Mouse (Mus musculus): ENCODE measurements around the gene Igfbp1. TPM values are rescaled to one million over a fixed set of nuclear protein-coding genes. Genes with fewer than 3 reads are reported as not detected.

The Igfbp1 gene
- polyA plus RNA-seq, 1 experiment from 2014 or later: 0.23 TPM

GRCm38 (mm10) chr11:7202206-7202605, 4.6 kb downstream of the Igfbp1 start:
- Histone ChIP-seq H3K27me3 (replicated peaks; ENCODE audit: control insufficient read depth, insufficient read depth, low read length) (no peaks in the 10 kb centered on the region), H3K4me3 (replicated peaks; ENCODE audit: low read length) (no peak overlapping the region), H3K4me2 (ENCODE audit: low read length) (no peak overlapping the region), H3K9ac (replicated peaks; ENCODE audit: low read depth, low read length) (no peak overlapping the region), H3K27ac (ENCODE audit: low read length) (no peak overlapping the region), H3K36me3 (ENCODE audit: control insufficient read depth, insufficient read depth) (no peaks in the 10 kb centered on the region), H3K4me1 (replicated peaks; ENCODE audit: control insufficient read depth, insufficient read depth, low read length) (no peaks in the 10 kb centered on the region), H3K9me3 (ENCODE audit: control insufficient read depth, low read length) (no peaks in the 10 kb centered on the region)
- 83% methylated on average over 7 of the region's 7 CpGs for WGBS
- no peak for ATAC-seq

GRCm38 (mm10) chr11:7203846-7204245, 6.3 kb downstream of the Igfbp1 start:
- no peaks in the 10 kb centered on the region for H3K27me3 ChIP-seq (replicated peaks; ENCODE audit: control insufficient read depth, insufficient read depth, low read length)
- H3K36me3 ChIP-seq (ENCODE audit: control insufficient read depth, insufficient read depth): no peaks in the 10 kb centered on the region
- H3K4me2 ChIP-seq (ENCODE audit: low read length): no peak overlapping the region
- no peaks in the 10 kb centered on the region for H3K4me1 ChIP-seq (replicated peaks; ENCODE audit: control insufficient read depth, insufficient read depth, low read length)
- no peak overlapping the region for H3K27ac ChIP-seq (ENCODE audit: low read length)
- no peak overlapping the region for H3K9ac ChIP-seq (replicated peaks; ENCODE audit: low read depth, low read length)
- 87% methylated on average over 9 of the region's 9 CpGs for WGBS
- no peak overlapping the region for H3K4me3 ChIP-seq (replicated peaks; ENCODE audit: low read length)
- no peak for ATAC-seq
- H3K9me3 ChIP-seq (ENCODE audit: control insufficient read depth, low read length): no peaks in the 10 kb centered on the region

- Histone ChIP-seq H3K4me1 (replicated peaks; ENCODE audit: control insufficient read depth, insufficient read depth, low read length) (peaks cover 20% of the 10 kb centered on the region), H3K9me3 (ENCODE audit: control insufficient read depth, low read length) (no peaks in the 10 kb centered on the region), H3K4me3 (replicated peaks; ENCODE audit: low read length) (no peak overlapping the region), H3K27me3 (replicated peaks; ENCODE audit: control insufficient read depth, insufficient read depth, low read length) (0 out of 2 replicates have a peak, but pooled peaks cover 4% of the 10 kb centered on the region), H3K27ac (ENCODE audit: low read length) (no peak overlapping the region), H3K9ac (replicated peaks; ENCODE audit: low read depth, low read length) (no peak overlapping the region), H3K4me2 (ENCODE audit: low read length) (peak overlapping the region; percentile 4; the same call in 1 of the 2 replicates), H3K36me3 (ENCODE audit: control insufficient read depth, insufficient read depth) (no peaks in the 10 kb centered on the region)
- 26% methylated on average over 6 of the region's 6 CpGs for WGBS
- no peak for ATAC-seq
Observed at GRCm38 (mm10) chr11:7210343-7210742, 12.8 kb downstream of the Igfbp1 start.

- Histone ChIP-seq H3K27me3 (replicated peaks; ENCODE audit: control insufficient read depth, insufficient read depth, low read length) (0 out of 2 replicates have a peak, but pooled peaks cover 4% of the 10 kb centered on the region), H3K4me3 (replicated peaks; ENCODE audit: low read length) (peak overlapping the region; percentile 19), H3K9me3 (ENCODE audit: control insufficient read depth, low read length) (no peaks in the 10 kb centered on the region), H3K36me3 (ENCODE audit: control insufficient read depth, insufficient read depth) (no peaks in the 10 kb centered on the region), H3K9ac (replicated peaks; ENCODE audit: low read depth, low read length) (no peak overlapping the region), H3K4me2 (ENCODE audit: low read length) (peak overlapping the region; percentile 4), H3K4me1 (replicated peaks; ENCODE audit: control insufficient read depth, insufficient read depth, low read length) (peaks cover 20% of the 10 kb centered on the region), H3K27ac (ENCODE audit: low read length) (no peak overlapping the region)
- 19% methylated on average over 9 of the region's 9 CpGs for WGBS
- no peak for ATAC-seq
Observed at GRCm38 (mm10) chr11:7211211-7211610, 13.6 kb downstream of the Igfbp1 start.

- no peaks in the 10 kb centered on the region for H3K9me3 ChIP-seq (ENCODE audit: control insufficient read depth, low read length)
- H3K4me1 ChIP-seq (replicated peaks; ENCODE audit: control insufficient read depth, insufficient read depth, low read length): peaks cover 20% of the 10 kb centered on the region
- peak overlapping the region; percentile 90 for H3K4me2 ChIP-seq (ENCODE audit: low read length)
- WGBS: 18% methylated on average over 17 of the region's 17 CpGs
- H3K4me3 ChIP-seq (replicated peaks; ENCODE audit: low read length): peak overlapping the region; percentile 76
- no peak for ATAC-seq
- 0 out of 2 replicates have a peak, but pooled peaks cover 4% of the 10 kb centered on the region for H3K27me3 ChIP-seq (replicated peaks; ENCODE audit: control insufficient read depth, insufficient read depth, low read length)
- no peak overlapping the region for H3K27ac ChIP-seq (ENCODE audit: low read length)
- no peaks in the 10 kb centered on the region for H3K36me3 ChIP-seq (ENCODE audit: control insufficient read depth, insufficient read depth)
- H3K9ac ChIP-seq (replicated peaks; ENCODE audit: low read depth, low read length): peak overlapping the region; percentile 86
Observed at GRCm38 (mm10) chr11:7212126-7212798, 14.7 kb downstream of the Igfbp1 start.

GRCm38 (mm10) chr11:7213161-7213500, 15.5 kb downstream of the Igfbp1 start:
- H3K27ac ChIP-seq (ENCODE audit: low read length): peak overlapping the region; percentile 91
- H3K4me3 ChIP-seq (replicated peaks; ENCODE audit: low read length): peak overlapping the region; percentile 76
- peak overlapping the region; percentile 90 for H3K4me2 ChIP-seq (ENCODE audit: low read length)
- H3K36me3 ChIP-seq (ENCODE audit: control insufficient read depth, insufficient read depth): no peaks in the 10 kb centered on the region
- H3K27me3 ChIP-seq (replicated peaks; ENCODE audit: control insufficient read depth, insufficient read depth, low read length): 0 out of 2 replicates have a peak, but pooled peaks cover 4% of the 10 kb centered on the region
- H3K9ac ChIP-seq (replicated peaks; ENCODE audit: low read depth, low read length): peak overlapping the region; percentile 86
- H3K4me1 ChIP-seq (replicated peaks; ENCODE audit: control insufficient read depth, insufficient read depth, low read length): peaks cover 20% of the 10 kb centered on the region
- WGBS: 1% methylated on average over 19 of the region's 19 CpGs
- ATAC-seq: no peak
- no peaks in the 10 kb centered on the region for H3K9me3 ChIP-seq (ENCODE audit: control insufficient read depth, low read length)

GRCm38 (mm10) chr11:7213501-7214341, 16.1 kb downstream of the Igfbp1 start, which contains the start of gene Igfbp3:
Gene Igfbp3 (minus strand): TSS chr11:7213923.
- peak within 1 kb of the TSS; percentile 90 for H3K4me2 ChIP-seq (ENCODE audit: low read length)
- H3K9me3 ChIP-seq (ENCODE audit: control insufficient read depth, low read length): no peaks in the 10 kb centered on the region
- H3K4me1 ChIP-seq (replicated peaks; ENCODE audit: control insufficient read depth, insufficient read depth, low read length): peaks cover 20% of the 10 kb centered on the region
- WGBS: under 1% methylated on average over 80 of the region's 104 CpGs
- H3K4me3 ChIP-seq (replicated peaks; ENCODE audit: low read length): peak within 1 kb of the TSS; percentile 76
- H3K36me3 ChIP-seq (ENCODE audit: control insufficient read depth, insufficient read depth): no peaks in the 10 kb centered on the region
- 0 out of 2 replicates have a peak, but pooled peaks cover 4% of the 10 kb centered on the region for H3K27me3 ChIP-seq (replicated peaks; ENCODE audit: control insufficient read depth, insufficient read depth, low read length)
- H3K27ac ChIP-seq (ENCODE audit: low read length): peak within 1 kb of the TSS; percentile 91
- peak; percentile 94 for ATAC-seq
- H3K9ac ChIP-seq (replicated peaks; ENCODE audit: low read depth, low read length): peak within 1 kb of the TSS; percentile 86

GRCm38 (mm10) chr11:7214342-7214660, 16.7 kb downstream of the Igfbp1 start:
- Histone ChIP-seq H3K9me3 (ENCODE audit: control insufficient read depth, low read length) (no peaks in the 10 kb centered on the region), H3K4me3 (replicated peaks; ENCODE audit: low read length) (peak overlapping the region; percentile 76), H3K27ac (ENCODE audit: low read length) (peak overlapping the region; percentile 91), H3K4me1 (replicated peaks; ENCODE audit: control insufficient read depth, insufficient read depth, low read length) (peaks cover 20% of the 10 kb centered on the region), H3K36me3 (ENCODE audit: control insufficient read depth, insufficient read depth) (no peaks in the 10 kb centered on the region), H3K4me2 (ENCODE audit: low read length) (peak overlapping the region; percentile 90), H3K27me3 (replicated peaks; ENCODE audit: control insufficient read depth, insufficient read depth, low read length) (0 out of 2 replicates have a peak, but pooled peaks cover 4% of the 10 kb centered on the region), H3K9ac (replicated peaks; ENCODE audit: low read depth, low read length) (peak overlapping the region; percentile 86)
- 0% methylated on average over 12 of the region's 12 CpGs for WGBS
- ATAC-seq: no peak

GRCm38 (mm10) chr11:7214761-7215160, 17.2 kb downstream of the Igfbp1 start:
- peaks cover 20% of the 10 kb centered on the region for H3K4me1 ChIP-seq (replicated peaks; ENCODE audit: control insufficient read depth, insufficient read depth, low read length)
- no peaks in the 10 kb centered on the region for H3K36me3 ChIP-seq (ENCODE audit: control insufficient read depth, insufficient read depth)
- peak overlapping the region; percentile 90 for H3K4me2 ChIP-seq (ENCODE audit: low read length)
- 5% methylated on average over 14 of the region's 14 CpGs for WGBS
- H3K4me3 ChIP-seq (replicated peaks; ENCODE audit: low read length): peak overlapping the region; percentile 76
- ATAC-seq: no peak
- 0 out of 2 replicates have a peak, but pooled peaks cover 4% of the 10 kb centered on the region for H3K27me3 ChIP-seq (replicated peaks; ENCODE audit: control insufficient read depth, insufficient read depth, low read length)
- H3K27ac ChIP-seq (ENCODE audit: low read length): peak overlapping the region; percentile 31; the same call in 1 of the 2 replicates
- no peak overlapping the region for H3K9ac ChIP-seq (replicated peaks; ENCODE audit: low read depth, low read length)
- H3K9me3 ChIP-seq (ENCODE audit: control insufficient read depth, low read length): no peaks in the 10 kb centered on the region
